Mouse (Mus musculus) layer of hippocampus, adult 18-20 months (tissue): ENCODE measurements around the gene Bloc1s5. TPM values are rescaled to one million over a fixed set of nuclear protein-coding genes. Genes with fewer than 3 reads are reported as not detected.
"Not testable (repeated sequence)": the region's sequence is repeated elsewhere in the genome, so short reads cannot be mapped to it uniquely, and the experiment has no call there.

Source experiments
- DNase-seq, 2 experiments: peaks; one replicate each; pipeline ENCODE4 v3.0.0; 2022; ENCODE audit warnings: low spot score in 2 of 2
- long read RNA-seq: library from polyadenylated mRNA; stranded (forward); transcript quantifications from one replicate; pipeline ENCODE4 v2.0.0, GENCODE M21; 2021
- total RNA-seq, 2 experiments: library from RNA; stranded (reverse); gene quantifications; 2 replicates each; pipeline ENCODE4 v1.2.3; 2021

Bloc1s5 gene
- total RNA-seq, result 1 to 10 TPM; 8.5 to 9.7 TPM
- long read RNA-seq, full-length matches to known transcripts, result 15 of 19 reads
- long read RNA-seq, partial matches to known transcripts, result 1 of 19 reads
- long read RNA-seq, other reads (novel, unspliced or antisense), result 3 of 19 reads

DNA sequence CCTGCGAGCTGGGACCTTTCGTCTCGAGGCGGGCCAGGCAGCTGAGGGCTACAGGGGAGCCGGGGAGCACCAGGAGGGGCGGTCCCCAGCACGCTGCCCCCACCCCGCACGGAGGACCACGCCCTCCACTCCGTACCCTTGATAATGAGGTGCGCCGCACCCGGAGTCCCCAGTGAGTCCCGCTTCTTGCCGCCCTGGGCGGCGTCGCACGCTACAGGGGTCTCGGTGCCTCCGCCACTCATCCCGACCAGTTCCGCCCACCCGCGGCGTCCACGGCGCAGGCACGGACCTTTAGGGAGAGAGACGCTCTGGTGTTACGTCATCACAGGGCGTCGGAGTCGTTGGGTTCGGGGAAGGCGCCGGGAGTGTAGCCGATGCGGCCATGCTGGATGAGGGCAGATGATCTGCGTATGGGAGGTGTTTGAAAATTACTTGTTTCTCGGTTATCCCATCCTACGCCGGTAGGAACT is at the start of gene Bloc1s5:
TSS of gene Bloc1s5 (minus strand) at position 310 of the 470 bp plus-strand sequence.
- peak; percentile 88 to 97 for DNase-seq

DNA sequence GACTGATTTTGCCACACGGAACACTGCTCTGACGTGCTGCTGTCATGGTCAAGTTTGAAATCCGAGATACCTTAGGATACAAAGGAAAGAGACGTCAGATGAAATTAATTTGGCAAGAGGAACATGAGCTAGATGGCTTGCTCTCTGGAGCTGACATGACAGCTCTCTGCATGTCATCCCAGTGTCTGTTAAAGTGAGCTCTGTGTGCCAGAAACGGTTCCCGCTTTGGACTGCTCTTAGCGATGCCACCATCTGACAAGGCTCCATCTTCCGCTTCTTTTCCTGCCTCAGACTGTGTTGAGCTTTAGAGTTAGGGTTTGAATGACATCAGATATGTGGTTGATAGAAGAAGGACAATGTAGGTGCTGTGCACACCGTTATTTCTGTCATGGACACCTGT is 37.4 kb upstream of the Bloc1s5 start:
- peak in 1 of 2 experiments; percentile 9 for DNase-seq

DNA sequence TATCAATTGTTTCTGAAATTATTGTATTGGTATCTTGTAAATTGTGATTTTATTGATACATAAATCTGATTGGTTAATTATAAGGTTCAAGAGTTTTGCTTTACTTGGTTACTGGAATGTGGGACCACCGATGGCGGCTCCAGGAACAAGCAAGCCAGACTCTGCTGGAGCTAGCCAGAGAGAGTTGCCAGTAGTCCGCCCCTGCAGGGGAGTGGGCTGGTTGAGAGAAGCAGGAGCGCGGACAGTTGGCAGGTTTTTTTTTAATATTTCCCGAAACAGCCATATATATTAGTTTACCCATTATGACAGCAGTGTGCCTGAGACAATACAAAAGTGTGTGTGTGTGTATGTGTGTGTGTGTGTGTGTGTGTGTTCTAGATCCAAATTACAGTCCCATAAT is 36.5 kb upstream of the Bloc1s5 start:
- not testable (repeated sequence) for DNase-seq

DNA sequence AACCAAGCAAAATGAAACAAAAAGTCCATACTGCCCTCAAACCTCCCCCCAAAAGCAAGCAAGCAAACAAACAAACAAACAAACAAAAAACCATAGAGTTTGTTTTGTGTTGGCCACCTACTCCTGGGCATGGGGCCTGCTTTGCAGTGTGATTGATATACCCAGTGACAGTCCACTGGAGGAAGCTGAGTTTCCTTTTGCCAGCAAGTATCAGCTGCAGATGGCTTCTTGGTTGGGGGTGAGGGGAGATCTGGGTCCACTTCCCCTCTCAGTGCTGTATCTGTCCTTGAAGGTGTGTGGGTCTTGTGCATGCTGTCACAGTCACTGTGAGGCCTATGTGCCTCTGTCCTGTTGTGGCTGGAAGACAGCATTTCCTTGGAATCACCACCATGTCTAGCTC is 35.1 kb upstream of the Bloc1s5 start:
- DNase-seq, result no peak

DNA sequence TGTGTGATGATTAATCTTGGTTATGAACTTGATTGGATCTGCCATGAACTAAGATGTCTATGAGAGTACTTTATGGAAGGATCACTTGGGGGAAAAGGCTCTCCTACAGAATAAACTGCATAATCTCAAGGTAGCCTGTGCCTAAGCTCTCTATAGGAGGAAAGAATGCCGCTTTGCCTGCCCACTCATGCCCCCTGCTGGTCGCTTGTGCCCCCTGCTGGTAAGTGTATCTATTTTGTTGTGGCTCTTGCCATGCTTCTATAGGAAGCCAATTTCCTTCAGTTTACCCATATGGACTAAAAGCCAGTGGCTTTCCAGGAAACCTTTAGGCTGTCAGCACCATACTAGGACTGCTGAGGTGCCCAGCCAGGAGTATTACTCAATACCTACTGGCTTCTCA is 33.6 kb upstream of the Bloc1s5 start:
- no peak for DNase-seq

DNA sequence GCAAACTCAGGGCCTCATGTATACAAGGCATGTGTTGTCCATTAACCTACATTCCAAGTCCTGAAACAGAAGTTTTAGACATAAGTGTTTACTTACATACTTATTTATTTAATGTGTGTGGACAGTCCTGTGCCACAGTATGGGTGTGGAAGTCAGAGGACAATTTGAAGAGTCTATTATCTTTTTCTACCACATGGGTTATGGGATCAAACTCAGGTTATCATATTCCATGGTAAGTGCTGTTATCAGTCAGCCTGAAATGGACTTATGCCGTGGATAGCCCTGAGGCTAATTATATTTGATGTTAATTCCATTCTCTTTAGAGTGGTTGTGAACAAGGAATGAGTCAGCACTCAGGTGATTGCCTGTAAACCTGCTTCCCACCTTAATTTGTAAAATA is 29.8 kb upstream of the Bloc1s5 start:
- no peak for DNase-seq

DNA sequence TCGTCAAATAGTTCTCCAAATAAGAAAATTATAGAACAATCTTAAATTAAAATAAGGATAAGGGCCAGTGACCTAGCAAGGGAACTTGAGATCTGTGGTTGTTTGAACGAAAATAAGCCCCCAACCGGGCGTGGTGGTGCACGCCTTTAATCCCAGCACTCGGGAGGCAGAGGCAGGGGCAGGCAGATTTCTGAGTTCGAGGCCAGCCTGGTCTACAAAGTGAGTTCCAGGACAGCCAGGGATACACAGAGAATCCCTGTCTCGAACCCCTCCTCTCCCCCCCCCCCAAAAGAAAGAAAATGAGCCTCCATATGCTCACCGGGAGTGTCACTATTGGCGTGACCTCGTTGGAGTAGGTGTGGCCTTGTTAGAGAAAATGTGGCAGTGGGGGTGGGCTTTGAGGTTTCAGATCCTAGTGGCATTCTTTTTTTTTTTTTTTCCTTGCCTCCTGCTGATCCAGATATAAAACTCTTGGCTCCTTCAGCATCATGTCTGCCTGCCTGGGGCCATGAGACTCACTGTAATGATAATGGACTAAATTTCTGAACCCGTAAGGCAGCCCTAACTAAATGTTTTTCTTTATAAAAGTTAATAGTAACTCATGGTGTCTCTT is 24.7 kb upstream of the Bloc1s5 start:
- DNase-seq, result no peak

DNA sequence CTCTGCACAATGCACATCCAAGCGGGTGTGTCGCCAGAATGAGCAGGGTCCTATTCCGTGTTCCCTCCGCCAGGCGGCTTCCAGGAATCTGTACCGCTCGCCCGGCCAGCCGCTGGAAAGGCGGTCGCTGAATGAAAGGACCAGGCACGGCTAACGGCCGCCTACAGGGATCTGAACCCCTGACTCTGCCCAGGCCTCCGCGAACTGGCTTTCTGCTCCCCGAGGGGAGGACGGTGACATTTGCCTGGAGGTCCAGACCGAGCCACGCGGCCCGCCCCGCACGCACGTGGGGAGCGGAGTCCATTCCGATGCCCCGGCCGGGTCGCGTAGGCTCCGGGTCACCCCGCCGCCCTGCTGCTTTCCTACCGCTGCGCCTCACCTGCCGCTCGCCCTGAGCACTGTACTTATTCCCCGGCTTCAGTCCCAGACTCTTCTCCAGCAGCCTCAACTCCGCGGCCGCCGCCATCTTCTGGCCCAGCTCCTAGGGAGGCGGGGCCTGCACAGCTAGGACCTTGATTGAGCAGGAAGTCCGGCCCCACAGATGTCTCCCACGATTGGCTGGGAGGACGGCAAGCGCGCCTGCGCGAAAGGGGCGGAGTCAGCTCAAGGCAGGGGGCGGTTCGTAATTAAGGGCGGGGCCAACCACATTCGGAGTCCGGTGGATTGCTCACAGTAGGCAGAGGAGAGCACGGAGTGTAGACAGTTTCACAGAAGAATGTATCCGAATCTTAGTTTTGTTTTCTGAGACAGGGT is 23.8 kb upstream of the Bloc1s5 start, which contains the start of gene Eef1e1:
TSS of gene Eef1e1 (minus strand) at position 531 of the 753 bp plus-strand sequence.
- peak; percentile 94 to 96 for DNase-seq

DNA sequence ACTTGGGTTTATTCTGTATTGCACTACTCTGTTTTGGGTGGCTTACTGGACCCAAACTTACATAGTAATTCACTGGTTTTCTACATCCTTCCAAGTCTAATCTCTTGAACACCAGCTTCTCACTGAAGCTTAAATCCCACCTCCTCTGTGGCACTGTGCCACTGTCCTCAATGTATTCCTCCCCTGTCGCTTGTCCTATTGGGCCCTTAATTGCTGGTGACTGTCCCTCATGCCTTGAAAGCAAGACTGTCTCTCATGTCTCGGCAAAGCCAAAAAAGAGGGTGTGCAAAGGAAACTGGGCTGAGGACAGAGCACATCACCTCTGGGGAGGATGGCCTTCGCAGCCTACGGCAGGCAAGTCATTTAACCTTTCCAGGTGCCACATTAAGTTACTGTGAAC is 23.0 kb upstream of the Bloc1s5 start:
- no peak for DNase-seq

DNA sequence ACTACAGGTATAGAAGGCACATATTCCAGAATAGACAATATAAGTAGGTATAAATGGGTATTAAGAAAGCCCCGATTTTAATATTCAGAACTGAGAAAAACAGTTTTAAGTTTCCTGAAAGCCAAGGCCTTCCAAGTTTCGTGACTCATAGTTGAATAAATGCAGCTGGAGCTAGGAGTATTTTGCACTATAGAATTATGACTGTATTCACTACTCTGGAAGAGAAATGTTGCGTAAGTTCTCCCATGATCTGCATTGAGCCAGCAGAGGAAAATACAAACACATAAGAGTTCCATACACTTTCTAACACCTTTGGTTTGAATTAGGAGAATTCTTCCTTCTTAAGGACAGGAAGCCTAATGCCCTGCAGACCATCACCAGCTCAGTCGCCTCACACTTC is 15.4 kb upstream of the Bloc1s5 start:
- DNase-seq, result no peak

DNA sequence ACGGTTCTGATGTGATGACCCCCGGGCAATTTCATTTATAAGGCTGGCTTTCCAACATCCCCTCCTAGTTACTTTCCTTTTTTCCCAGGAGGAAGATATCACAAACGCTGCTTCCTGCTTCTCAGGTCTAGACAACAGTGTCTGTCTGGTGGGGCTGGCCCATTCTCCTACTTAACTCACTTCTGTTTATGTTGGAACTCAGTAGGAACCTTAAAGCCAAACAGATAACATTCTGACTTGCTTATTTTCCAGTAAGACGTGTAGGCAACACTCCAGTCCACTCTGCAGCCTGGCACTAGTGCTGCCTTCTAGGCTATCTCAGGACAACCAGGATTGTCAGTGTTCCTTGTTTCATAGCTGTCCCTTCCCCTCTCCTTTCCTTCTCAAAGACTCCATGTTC is 14.2 kb upstream of the Bloc1s5 start:
- no peak for DNase-seq

DNA sequence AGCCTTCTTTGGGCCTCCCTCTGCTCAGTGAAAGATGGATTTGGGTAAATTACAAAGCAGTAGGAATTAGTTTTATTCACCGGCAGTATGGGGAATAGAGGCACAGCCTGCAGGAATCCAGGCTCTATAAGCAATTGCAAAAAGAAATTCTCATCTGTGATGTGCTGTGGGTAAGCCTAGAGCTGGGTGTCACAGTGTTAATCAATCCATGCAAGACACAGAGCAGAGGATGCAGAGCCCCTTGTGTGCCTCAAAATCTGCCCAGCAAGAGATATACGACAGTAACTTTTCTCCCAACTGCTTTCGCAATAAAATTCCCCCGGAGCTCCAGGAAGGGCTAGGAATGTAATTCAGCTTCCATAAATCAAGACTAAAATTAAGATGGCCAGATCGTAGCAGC is 6.5 kb upstream of the Bloc1s5 start:
- DNase-seq, result no peak

DNA sequence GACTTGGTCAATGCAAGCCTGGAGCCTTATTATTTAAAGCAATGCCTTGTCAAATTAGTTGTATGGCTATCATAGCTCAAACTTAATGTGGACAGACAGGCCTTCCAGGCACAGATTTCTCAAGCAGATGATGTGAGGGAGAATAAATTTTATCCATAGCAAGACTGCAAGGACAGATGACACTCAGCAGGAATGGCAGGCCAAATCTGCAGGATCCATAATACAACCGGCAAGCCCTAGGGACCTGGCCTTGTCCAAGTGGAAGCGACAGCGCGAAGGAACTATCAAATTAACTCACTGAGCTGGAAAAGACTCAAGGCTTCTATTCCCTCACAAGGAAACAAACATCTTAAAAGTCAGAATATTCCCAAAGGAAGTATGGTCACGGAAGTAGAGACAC is 6.1 kb upstream of the Bloc1s5 start:
- no peak for DNase-seq

DNA sequence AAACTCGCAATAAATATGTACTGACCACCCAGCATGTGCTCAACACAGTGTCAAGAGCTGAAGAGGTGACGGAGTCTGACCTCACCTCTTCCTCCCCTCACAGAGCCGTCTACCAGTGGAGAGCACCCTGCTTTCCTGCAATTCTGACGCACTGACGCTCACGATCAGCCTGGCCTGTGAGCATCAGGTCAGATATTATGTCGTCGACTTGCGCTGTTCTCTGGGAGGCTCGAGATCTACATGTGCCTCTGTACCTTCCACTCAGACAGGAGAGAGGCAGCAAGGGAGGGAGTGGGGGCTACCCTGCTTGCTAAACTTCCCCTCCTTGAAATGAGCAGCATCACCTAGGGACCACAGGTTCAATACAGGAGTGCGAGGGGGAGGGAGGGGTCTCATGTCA is 3.8 kb upstream of the Bloc1s5 start:
- DNase-seq, result no peak

DNA sequence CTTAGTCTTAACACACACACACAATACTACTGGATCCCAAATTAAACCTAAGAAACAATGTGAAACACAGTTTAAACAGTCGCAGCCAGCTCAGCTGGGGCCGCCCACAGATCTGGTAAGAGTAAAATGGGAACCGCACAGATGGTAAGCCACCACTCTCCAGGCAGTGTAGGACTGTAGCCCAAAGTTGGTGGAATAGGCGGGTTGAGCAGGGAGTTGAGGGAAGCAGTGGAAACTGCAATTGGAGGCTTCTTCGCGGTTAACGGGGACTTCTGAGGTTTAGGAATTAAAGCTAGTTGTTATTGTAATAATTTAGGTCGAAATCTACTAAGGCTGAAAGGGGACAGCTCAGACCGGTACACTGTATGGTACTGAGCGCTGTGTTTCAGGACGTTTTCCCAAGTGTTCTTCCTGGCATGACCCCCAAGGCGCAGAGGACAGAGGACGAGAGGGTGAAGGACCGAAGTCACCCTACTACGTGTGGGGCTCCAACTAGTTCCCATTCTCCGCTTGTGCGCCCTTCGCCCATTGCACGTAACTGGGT is 581 bp downstream of the Bloc1s5 start:
- peak; percentile 83 to 91 for DNase-seq

DNA sequence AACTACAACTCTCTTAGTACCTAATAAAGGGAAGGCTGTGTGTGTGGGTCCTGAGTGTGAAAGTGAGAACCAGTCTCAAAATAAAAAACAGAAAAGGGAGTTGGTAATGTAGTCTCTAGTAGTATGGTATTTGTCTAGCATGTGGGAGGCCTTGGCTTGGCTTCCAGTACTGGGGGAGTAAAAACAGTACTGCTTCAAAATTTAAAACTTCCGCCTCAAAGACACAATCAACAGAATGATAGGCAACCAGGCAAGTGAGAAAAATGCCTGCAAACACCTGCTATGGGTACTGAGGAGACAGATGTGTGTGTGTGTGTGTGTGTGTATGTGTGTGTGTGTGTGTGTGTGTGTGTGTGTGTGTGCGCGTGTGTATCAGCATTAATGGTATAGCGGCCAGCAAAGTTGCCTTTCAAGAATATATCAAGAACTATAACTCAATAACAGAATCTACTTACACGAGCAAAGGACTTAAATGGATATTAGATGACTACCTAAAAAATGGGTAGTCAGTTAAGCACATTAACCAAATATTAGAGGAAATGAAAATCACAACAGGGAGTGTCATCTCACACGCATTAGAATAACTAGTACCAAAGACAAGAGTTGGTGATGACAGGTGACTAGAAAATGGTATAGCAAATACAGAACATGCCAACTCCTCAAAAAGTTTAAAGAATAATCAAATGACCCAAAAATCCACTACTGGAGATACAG is 1.5 kb downstream of the Bloc1s5 start:
- DNase-seq, result peak; percentile 42 to 65

DNA sequence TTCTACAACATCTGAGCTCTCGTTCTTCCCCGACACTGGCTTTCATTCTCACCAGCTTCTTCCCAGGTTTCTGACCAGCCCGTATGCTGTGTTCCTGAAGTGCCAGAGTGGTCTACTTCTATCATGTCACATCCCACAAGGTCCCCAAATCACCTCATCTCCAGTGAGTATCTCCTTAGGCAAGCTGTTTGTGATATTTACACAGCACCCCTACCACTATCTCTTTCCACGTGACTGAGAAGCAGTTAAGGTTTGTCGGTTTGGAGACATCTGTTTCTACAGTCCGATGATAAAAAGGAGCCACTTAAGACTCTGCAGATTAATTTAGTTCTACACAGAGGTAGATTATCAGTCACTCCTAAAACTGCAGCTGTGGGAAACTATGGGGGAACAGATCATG is 2.4 kb downstream of the Bloc1s5 start:
- no peak for DNase-seq

DNA sequence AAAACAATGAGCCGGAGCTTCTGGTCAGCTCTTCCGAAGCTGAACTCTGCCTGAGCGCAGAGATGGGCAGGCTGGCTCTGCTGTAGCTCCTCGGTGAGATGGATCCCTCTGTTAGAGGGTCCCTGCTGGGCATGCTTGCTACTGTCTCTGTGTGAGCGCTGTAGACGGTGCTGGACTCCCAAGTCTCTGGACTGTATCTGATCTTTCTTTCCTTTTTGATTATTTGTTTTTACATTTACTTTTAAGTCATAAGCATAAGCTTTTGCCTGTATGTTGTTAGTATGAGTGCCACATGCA is 8.7 kb downstream of the Bloc1s5 start:
- DNase-seq, result no peak

DNA sequence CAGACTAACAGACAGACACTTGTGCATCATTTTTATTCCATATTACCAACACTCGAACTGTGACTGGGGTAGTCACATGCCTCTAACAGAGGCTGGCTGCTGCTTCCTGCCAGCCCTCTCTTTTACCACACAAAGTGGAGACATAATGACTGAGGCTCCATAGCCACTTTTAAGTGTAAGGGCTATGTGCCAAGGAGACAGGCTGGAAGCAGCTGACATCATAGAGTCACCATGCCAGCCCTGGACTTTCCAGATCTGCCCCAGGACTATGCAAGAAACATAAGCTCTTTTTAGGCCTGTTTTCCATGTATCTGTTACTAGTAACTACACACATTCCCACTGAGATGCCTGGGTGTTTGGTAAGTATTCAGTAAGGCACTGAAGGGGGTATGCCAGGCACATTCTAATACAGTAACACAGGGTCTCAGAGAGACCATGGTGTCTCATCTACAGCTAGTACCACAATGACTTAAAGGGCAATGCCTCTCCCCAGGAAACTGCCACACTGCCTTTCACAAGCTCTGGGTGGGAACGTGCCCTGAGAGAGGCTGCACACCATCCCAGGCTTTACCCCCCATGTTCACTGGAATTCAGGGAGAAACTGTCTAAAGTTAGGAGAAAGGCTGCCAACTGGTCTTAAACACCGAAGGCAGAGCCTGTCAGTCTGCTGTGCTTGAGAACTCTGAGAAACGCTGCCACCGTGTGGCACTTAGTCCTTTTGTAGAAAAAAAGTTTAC is 9.2 kb downstream of the Bloc1s5 start:
- peak in 1 of 2 experiments; percentile 34 for DNase-seq

DNA sequence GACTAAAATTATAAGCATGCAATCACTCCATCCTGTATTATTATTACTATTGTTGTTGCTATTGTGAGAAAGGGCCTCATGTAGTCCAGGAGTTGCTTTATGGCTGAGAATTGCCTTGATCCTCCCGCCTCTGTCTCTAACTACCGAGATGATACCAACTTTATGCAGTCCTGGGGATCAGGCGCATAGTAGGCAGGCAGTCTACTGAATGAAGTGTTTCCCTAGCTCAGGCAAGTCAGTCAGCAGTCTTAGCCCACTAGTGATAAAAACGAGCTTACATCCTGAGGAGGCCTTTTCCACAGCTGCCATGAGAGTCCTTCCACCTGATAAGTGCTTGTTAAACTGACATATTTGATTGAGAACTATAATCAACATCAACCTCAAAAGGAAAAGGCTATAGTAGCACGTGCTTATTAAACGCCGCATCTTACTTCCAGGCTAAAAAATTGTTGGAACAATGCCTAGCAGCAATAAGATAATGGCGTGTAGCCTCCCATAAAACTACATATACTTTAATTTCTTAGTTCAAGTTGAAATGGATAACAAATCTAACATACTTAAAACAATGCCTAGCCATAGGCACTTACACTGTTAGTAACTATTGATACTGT is 10.5 kb downstream of the Bloc1s5 start:
- DNase-seq, result no peak

DNA sequence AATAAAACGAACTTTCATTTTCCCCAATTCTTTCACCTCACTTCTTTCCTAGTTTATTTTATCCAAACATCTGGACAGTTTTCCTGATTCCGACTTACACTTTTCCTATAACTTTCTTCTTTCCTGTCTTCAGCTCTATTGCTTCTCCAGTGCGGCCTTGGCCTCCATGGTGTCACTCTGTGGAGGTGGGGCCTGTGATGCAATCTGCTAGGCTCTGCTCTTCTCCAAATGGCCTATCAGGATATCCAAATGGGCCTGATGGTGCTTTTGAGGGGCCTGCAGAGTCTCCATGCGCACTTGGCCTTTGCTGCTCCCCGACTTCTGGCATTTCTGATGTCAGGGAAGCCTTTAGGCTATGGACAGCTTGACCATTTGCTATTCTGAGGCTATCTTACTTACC is 11.6 kb downstream of the Bloc1s5 start:
- no peak for DNase-seq
